Mouse (Mus musculus): ENCODE data around the gene Zgrf1. TPM values are rescaled to one million over a fixed set of nuclear protein-coding genes. Genes with fewer than 3 reads are reported as not detected.

Zgrf1 gene
- polyA plus RNA-seq, 1 experiment, result 0.46 TPM

DNA sequence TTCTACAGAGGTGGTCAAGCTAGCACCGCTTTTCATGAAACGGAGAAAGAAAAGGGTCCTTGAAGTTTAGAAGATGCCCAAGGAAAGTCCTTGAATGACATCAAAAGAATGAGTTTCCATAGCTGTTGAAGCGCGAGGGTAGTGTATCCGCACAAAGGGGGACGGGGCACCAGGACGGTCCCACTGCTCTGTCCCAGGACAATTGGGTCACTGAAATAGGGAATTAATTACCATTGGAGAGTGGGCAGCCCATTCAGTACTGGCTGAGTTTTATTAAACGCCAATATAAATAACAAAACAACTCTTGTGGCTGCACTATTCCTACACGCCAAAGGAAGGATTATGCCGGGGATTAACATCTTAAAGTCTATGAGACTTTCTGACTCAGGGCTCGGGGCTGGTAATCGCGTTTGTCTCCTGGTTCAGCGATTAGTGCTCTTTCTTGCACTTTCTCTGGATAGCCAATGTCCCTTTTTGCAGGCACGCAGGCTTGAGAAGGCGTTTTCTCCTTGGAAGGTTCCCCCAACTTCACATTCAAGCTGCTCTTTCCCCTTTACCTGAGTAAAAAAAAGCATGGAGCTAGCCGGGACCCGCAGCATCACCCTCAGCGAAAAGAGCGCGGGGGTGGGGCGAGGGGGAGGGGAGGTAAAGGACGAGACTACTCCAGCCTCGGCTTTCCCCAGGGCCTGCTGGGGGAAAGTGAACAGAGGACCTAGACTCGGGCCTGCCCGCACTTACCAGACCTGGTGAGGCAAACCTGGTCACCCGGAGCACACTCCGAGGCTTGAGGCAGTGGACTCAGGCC is 74.1 kb downstream of the Zgrf1 start:
- Histone ChIP-seq H3K4me3 (no peak overlapping the region), H3K27me3 (ENCODE audit: control insufficient read depth, insufficient read depth, insufficient read length) (peaks cover 40% of the 10 kb centered on the region), H3K79me2 (ENCODE audit: control insufficient read depth, insufficient read depth) (no peaks in the 10 kb centered on the region), H3K36me3 (ENCODE audit: control insufficient read depth, insufficient read depth) (no peaks in the 10 kb centered on the region), H3K4me2 (ENCODE audit: low read depth) (no peak overlapping the region), H3ac (ENCODE audit: control insufficient read depth, insufficient read length) (no peak overlapping the region)
- TF ChIP-seq SRF (IDR thresholded peaks at IDR 0.05; ENCODE audit: control insufficient read depth, insufficient read length, low read depth) (no peak), POLR2A (IDR thresholded peaks at IDR 0.05; ENCODE audit: insufficient read length, low read depth) (no peak), MYOG (IDR thresholded peaks at IDR 0.05; ENCODE audit: control insufficient read depth in 1 of 3, insufficient read depth in 1 of 3, insufficient read length in 2 of 3, low read depth in 2 of 3) (no peak), REST (IDR thresholded peaks at IDR 0.05; ENCODE audit: insufficient read depth, insufficient read length) (no peak), TCF3 (IDR thresholded peaks at IDR 0.05; ENCODE audit: insufficient read length, low read depth) (no peak), TCF12 (IDR thresholded peaks at IDR 0.05; ENCODE audit: insufficient read depth, poor library complexity, severe bottlenecking) (no peak), MAX (IDR thresholded peaks at IDR 0.05; ENCODE audit: low read depth) (no peak), USF1 (IDR thresholded peaks at IDR 0.05; ENCODE audit: low read depth) (no peak), POLR2AphosphoS2 (IDR thresholded peaks at IDR 0.05; ENCODE audit: insufficient read length, low read depth) (no peak), E2F4 (IDR thresholded peaks at IDR 0.05; ENCODE audit: insufficient read depth) (no peak), MYOD1 (IDR thresholded peaks at IDR 0.05; ENCODE audit: control insufficient read depth in 1 of 3, insufficient read length in 2 of 3, low read depth in 2 of 3) (no peak), CEBPB (IDR thresholded peaks at IDR 0.05; ENCODE audit: insufficient read depth, poor library complexity, severe bottlenecking) (no peak)

DNA sequence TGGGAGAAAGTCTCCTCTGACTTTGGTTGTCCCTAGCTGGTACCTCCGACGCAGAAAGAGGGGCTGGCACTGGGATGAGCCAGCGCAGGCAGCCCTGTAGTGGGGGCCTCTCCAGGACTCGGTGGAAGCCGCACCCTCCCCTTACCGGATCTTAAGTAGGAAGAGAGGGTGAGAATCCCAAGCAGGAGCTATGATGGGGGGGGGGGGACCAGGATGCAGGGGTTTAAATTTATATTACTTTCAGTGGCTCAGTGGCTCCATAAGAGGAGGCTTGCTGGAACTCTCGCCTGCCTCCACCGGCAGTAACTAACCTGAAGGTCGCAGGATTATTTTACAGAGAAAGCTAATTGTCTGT is 74.6 kb downstream of the Zgrf1 start:
- no peaks in the 10 kb centered on the region for H3K36me3 ChIP-seq (ENCODE audit: control insufficient read depth, insufficient read depth)
- H3K27me3 ChIP-seq (ENCODE audit: control insufficient read depth, insufficient read depth, insufficient read length), result peaks cover 45% of the 10 kb centered on the region
- H3K4me3 ChIP-seq, result no peak overlapping the region
- H3K79me2 ChIP-seq (ENCODE audit: control insufficient read depth, insufficient read depth), result no peaks in the 10 kb centered on the region
- no peak for TF ChIP-seq E2F4 (IDR thresholded peaks at IDR 0.05; ENCODE audit: insufficient read depth)
- TF ChIP-seq MAX (IDR thresholded peaks at IDR 0.05; ENCODE audit: low read depth), result no peak
- TF ChIP-seq TCF3 (IDR thresholded peaks at IDR 0.05; ENCODE audit: insufficient read length, low read depth), result no peak
- no peak for TF ChIP-seq POLR2A (IDR thresholded peaks at IDR 0.05; ENCODE audit: insufficient read length, low read depth)
- TF ChIP-seq SRF (IDR thresholded peaks at IDR 0.05; ENCODE audit: control insufficient read depth, insufficient read length, low read depth), result no peak
- TF ChIP-seq TCF12 (IDR thresholded peaks at IDR 0.05; ENCODE audit: insufficient read depth, poor library complexity, severe bottlenecking), result no peak
- TF ChIP-seq MYOG (IDR thresholded peaks at IDR 0.05; ENCODE audit: control insufficient read depth in 1 of 3, insufficient read depth in 1 of 3, insufficient read length in 2 of 3, low read depth in 2 of 3), result no peak
- H3K4me2 ChIP-seq (ENCODE audit: low read depth), result no peak overlapping the region
- no peak overlapping the region for H3ac ChIP-seq (ENCODE audit: control insufficient read depth, insufficient read length)

DNA sequence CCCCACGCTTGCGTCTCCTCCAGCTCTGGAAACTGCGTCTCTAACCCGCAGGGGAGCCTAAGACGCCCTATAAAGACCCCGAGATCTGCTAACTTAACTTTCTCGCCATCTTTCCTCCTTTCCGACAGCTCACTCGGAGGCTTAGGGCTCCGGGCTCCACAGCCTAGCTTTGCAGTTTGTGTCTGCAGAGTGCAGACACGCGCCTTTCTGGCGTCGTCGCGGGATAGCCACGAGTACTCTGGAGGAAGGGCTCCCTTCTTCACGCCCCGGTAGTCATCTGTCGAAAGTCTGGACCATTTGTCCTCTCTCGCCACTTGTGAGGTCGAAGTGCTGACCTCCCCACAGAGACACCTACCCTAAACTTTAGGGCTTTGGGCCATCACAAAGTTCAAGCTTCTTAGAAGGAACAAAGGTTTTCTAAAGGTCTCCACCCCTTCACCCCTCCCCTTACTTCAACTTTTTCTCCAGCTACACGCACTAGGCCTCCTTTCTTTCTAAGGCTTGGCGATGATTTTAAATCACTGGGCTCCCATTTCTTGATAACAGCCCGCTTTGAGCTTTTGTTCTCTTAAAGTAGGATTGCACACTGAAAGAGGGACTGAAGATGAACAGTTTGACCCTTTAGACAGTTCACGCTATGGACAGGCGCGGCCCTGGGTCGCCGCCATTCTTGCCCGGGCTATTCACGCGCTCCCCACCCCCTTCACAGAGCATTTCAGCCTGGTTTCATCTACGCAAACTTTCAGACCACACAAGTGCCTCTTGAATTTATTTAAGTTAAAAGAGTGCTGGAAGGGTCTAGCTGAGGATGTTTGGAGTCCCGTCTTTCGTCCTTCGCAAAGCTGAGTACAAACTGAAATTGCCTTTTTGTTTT is 75.3 kb downstream of the Zgrf1 start:
- H3K27me3 ChIP-seq (ENCODE audit: control insufficient read depth, insufficient read depth, insufficient read length), result peaks cover 52% of the 10 kb centered on the region
- no peak for TF ChIP-seq USF1 (IDR thresholded peaks at IDR 0.05; ENCODE audit: low read depth)
- no peak for TF ChIP-seq TCF3 (IDR thresholded peaks at IDR 0.05; ENCODE audit: insufficient read length, low read depth)
- no peaks in the 10 kb centered on the region for H3K79me2 ChIP-seq (ENCODE audit: control insufficient read depth, insufficient read depth)
- H3ac ChIP-seq (ENCODE audit: control insufficient read depth, insufficient read length), result no peak overlapping the region
- no peak overlapping the region for H3K4me2 ChIP-seq (ENCODE audit: low read depth)
- no peak overlapping the region for H3K4me3 ChIP-seq
- H3K36me3 ChIP-seq (ENCODE audit: control insufficient read depth, insufficient read depth), result no peaks in the 10 kb centered on the region

DNA sequence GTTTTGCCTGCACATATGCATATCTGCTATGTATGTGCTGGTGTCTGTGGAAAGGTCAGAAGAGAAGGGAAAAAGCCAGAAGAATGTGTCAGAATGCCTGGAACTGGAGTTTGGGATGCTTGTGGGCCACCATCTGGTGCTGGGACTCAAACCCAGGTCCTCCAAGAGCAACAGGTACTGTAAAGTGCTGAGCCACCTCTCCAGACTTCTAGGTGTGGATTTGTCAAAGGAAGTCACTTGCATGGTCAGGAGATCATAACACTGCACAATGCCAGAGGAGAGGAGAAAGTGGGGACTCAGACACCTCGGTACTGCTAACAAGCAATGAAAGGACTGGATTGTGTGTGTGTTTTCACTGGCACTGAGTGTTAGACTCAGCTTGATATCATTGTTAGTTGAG is 76.9 kb downstream of the Zgrf1 start:
- Histone ChIP-seq H3K36me3 (ENCODE audit: control insufficient read depth, insufficient read depth) (no peaks in the 10 kb centered on the region), H3K4me3 (no peak overlapping the region), H3K4me2 (ENCODE audit: low read depth) (no peak overlapping the region), H3K79me2 (ENCODE audit: control insufficient read depth, insufficient read depth) (no peaks in the 10 kb centered on the region), H3K27me3 (ENCODE audit: control insufficient read depth, insufficient read depth, insufficient read length) (peaks cover 65% of the 10 kb centered on the region), H3ac (ENCODE audit: control insufficient read depth, insufficient read length) (no peak overlapping the region)
- TF ChIP-seq REST (IDR thresholded peaks at IDR 0.05; ENCODE audit: insufficient read depth, insufficient read length), result no peak
- no peak for TF ChIP-seq TCF12 (IDR thresholded peaks at IDR 0.05; ENCODE audit: insufficient read depth, poor library complexity, severe bottlenecking)
- TF ChIP-seq USF1 (IDR thresholded peaks at IDR 0.05; ENCODE audit: low read depth), result no peak
- no peak for TF ChIP-seq TCF3 (IDR thresholded peaks at IDR 0.05; ENCODE audit: insufficient read length, low read depth)
- no peak for TF ChIP-seq SRF (IDR thresholded peaks at IDR 0.05; ENCODE audit: control insufficient read depth, insufficient read length, low read depth)
- no peak for TF ChIP-seq E2F4 (IDR thresholded peaks at IDR 0.05; ENCODE audit: insufficient read depth)
- no peak for TF ChIP-seq POLR2A (IDR thresholded peaks at IDR 0.05; ENCODE audit: insufficient read length, low read depth)

DNA sequence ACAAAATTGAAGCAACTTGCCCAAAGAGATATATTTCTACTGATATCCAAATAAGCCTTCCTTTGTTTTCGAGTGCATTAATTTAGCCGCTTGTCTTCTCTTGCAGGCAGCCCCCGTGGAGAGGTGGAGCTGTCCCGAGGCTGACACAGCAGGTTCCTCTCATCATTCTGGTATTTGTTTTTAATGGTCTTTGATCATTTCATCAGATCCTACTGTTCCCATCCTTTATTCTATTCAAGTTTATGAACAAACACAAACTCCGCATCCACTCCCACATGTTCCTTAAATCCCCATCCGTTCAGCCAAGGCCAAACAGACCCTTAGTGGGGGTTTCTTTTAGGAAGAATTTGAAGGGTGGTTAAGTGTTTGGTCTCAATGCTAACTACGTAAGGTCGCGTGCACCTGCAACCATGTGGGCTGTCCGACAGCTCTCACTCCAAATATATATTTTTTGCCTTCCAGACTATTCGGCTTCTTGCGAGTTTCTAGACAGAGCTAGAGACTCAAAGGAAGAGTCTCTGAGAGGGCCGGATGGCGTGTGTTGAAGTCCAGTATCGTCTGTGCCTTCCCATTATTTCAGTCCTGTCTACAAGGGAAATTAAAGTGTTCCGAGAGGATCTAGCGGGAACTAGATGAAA is 77.6 kb downstream of the Zgrf1 start:
- Histone ChIP-seq H3K36me3 (ENCODE audit: control insufficient read depth, insufficient read depth) (no peaks in the 10 kb centered on the region), H3K4me2 (ENCODE audit: low read depth) (no peak overlapping the region), H3ac (ENCODE audit: control insufficient read depth, insufficient read length) (no peak overlapping the region), H3K79me2 (ENCODE audit: control insufficient read depth, insufficient read depth) (no peaks in the 10 kb centered on the region), H3K27me3 (ENCODE audit: control insufficient read depth, insufficient read depth, insufficient read length) (peaks cover 65% of the 10 kb centered on the region), H3K4me3 (no peak overlapping the region)
- TF ChIP-seq USF1 (IDR thresholded peaks at IDR 0.05; ENCODE audit: low read depth), result no peak

Measured in myocyte (in vitro differentiated cells).